Mouse (Mus musculus): ENCODE measurements around the gene Plppr2. TPM values are rescaled to one million over a fixed set of nuclear protein-coding genes. Genes with fewer than 3 reads are reported as not detected.

The Plppr2 gene
- 2.4 TPM for polyA plus RNA-seq (2017; shearing (Covaris generic))

DNA sequence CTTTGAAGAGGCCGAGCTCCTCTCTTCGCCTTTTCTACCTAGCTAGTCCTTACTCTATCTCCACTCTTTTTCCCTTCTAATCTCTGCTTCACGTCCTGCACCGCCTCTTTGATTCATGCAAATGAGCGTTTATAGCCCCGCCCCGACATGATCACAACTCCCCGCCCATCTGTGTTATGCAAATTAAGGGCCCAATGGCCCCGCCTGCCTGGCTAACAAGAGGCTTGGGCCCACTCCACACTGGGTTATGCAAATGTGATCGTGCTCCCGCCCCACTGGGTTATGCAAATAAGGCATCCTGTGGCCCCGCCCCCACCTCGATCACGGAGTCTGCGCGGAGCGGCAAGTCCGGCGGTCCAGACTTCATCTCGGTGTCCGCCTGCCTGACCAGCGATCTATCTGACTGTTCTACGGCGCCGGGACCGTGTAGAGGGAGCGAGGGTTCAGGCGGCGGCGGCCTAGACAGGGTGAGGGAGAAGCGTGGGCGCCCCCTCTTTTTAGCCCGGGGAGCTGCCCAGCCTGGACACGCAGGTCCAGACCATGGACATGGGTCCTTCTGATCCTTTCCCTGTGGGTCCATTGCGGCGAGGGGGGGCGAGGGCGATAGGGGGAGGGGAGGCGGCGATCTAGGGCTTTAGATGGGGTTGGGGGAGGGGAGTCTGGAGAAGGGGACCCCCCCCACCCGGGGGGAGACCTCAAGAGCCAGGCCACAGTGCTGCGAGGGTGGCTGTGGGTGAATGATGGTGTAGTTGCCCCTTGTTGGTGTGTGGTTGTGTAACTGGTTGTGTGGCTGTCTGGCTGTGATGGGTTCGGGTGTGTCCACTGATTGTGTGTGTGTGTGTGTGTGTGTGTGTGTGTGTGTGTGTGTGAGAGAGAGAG lies at the start of gene Plppr2:
Plppr2 (plus strand) TSS at position 342 of the 879 bp plus-strand sequence.

DNA sequence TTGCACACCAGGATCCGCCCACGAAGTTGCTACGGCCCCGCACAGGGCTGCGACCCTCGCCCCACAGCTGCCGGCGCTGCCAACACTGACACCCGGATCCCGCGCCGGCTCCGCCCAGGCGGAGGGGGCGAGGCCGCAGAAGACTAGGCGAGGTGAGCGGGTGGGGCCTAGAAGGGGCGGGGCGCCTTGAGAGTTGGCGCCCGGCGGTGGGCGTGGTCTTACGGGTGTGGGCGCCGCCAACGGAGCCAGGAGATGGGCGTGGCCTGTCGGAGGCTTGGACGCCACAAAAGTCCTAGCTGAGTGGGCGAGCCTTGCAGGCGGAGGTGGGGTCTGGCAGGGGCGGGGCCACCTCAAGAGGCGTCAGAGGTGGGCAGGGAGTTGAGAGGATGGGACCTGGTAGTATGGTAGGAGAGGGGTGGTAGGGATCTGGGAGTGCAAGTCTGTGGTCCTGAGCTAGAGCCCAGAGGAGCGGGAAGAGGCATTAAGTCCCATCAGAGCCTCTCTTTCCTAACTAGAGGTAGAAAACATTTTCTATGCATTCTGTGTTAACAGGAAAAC lies 18.7 kb upstream of the Plppr2 start, which contains the start of gene Rab3d:
Rab3d (minus strand) TSS at position 158 of the 558 bp plus-strand sequence.

DNA sequence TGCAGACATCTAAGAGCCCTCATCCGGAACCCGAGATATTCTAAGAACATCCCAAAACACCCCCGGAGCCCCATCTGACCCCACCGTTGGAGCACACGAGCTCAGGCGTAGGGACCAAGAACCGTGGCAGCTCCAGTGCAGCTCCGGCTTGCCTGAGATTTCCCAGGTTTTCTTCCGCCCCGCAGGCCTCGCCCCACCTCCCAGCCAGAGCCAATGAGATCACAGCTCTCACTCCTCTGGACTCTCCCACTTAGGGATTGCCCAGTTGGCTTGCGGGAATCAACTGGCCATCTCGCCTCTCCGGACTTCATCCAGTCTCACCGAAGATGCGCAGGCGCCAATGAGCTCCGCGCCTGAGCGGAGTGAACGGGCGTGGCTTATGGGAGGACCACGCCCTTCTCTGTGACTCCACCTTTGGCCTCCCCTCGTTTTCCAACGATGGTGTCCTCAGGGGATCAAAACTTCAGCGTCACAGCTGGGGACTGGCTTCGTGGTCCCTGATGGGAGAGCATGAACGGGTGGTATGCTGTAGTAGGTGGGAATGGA lies 9.6 kb upstream of the Plppr2 start, which contains the start of the genes Ccdc159 and Tmem205:
Ccdc159 (plus strand) TSS at position 264 of the 546 bp plus-strand sequence.
Tmem205 (minus strand) TSS at position 349 of the 546 bp plus-strand sequence.

DNA sequence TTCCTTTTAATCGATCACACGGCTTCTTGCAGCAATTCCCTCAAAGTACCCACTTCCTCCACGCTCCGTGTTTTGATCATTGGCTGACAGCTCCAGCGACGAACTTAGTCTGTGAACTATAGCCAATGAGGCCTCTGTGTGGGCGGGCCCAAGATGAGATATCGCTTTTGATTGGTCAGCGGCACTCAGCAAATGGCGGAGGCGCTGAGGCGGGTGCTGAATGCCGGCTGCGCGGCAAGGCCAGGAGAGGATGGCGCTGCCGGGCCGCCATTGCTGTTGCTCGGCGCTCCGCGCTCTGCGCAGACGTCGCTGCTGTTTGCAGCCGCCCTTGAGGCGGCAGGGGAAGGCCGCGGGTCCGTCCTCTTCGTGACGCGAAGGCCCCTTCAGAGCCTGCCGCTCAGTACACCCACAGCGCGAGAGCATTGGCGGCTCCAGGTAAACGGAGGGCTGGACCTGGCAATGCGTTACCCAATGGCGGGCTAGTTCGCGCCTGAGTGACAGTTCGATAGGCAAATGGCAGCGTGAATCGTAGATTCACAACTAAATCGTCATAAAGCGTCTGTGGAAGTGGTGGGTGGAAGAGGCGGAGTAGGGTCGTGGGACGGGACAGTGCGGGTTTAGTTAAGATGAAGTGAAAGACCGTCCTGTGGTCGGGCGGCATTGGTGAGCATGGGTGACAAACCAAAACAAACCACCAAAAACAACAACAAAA lies 18.9 kb downstream of the Plppr2 start, which contains the start of gene Swsap1:
Swsap1 (plus strand) TSS at position 186 of the 712 bp plus-strand sequence.

DNA sequence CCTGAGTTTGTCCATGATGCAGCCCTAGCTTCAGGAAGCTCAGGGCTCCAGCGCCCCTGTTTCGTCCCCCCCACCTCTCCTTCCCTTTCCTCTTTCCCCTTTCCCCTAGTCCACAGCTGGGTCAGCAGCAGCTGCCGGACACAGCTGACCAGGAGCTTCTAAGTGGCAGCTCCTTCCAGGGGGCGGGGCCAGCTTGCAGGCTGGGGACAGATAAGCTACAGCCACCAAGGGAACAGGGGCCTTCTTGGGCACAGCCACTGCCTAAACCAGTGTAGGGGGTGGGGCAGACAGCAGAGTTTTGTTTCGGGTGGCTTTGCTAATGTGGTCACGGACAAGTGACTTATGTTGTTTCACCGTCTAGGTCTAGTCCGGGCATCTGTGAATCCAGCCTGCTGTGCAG lies 26.6 kb downstream of the Plppr2 start, which contains the start of gene Epor:
Epor (minus strand) TSS at position 90 of the 400 bp plus-strand sequence.

DNA sequence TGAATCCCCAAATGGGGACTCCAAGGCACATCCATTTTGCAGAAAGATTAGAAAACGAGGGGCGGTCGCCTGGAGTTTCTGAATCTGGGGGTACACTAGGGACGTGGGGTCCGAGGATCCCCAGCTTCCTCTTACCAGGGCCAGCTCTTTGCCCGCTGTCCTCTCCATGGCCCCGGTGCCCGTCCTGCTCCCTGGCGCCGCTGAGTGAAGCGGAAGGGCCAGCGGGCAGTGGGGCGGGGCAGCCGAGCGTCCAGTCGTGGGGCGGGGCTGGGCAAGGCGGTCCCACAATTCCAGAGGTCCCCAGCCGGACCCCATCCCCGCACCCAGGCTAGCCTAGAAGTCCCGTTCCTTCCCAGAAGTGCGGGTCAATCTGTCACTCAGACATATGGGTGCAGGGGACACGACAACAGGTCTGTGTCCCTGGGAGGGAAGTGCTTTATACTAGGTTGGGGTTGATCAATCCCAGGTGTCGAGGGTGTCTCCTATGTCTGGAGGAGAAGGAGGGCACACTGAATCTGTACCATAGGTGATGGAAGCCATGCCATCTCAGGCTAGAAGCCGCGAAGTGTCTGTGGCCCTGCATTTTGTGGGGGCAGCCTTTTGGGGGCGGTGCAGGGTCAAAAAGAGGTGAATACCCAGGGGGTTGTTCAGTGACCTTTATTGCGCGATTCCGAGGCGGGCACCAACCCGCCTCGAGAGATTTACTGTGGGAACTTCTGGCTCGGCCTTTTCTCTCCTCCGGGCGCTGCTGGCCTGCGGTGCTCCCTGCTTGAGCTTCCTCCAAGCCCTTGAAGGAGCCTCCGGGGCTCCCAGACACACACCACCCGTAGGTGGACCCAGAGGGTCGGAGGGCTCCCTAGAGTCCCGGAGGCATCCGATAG lies 52.6 kb downstream of the Plppr2 start, which contains the start of gene Rgl3:
Rgl3 (minus strand) TSS at position 217 of the 881 bp plus-strand sequence.

Other genes with a start within 250 kb of the Plppr2 start
- 32.4 TPM for gene Ldlr, start 213.6 kb upstream of the Plppr2 start, polyA plus RNA-seq (2017; shearing (Covaris generic))
- 7.4 TPM for gene Spc24, start 176.7 kb upstream of the Plppr2 start, polyA plus RNA-seq (2017; shearing (Covaris generic))
- gene Kank2, start 138.3 kb upstream of the Plppr2 start, polyA plus RNA-seq (2017; shearing (Covaris generic)), result not detected
- gene Angptl8, start 101.5 kb upstream of the Plppr2 start, polyA plus RNA-seq (2017; shearing (Covaris generic)), result not detected
- gene Dock6, start 84.4 kb upstream of the Plppr2 start, polyA plus RNA-seq (2017; shearing (Covaris generic)), result 5.5 TPM
- gene Rab3d, start 18.8 kb upstream of the Plppr2 start, polyA plus RNA-seq (2017; shearing (Covaris generic)), result 17.7 TPM
- 0.46 TPM for gene Ccdc159, start 9.6 kb upstream of the Plppr2 start, polyA plus RNA-seq (2017; shearing (Covaris generic))
- 10.4 TPM for gene Tmem205, start 9.5 kb upstream of the Plppr2 start, polyA plus RNA-seq (2017; shearing (Covaris generic))
- 10.9 TPM for gene Swsap1, start 18.7 kb downstream of the Plppr2 start, polyA plus RNA-seq (2017; shearing (Covaris generic))
- gene Epor, start 26.5 kb downstream of the Plppr2 start, polyA plus RNA-seq (2017; shearing (Covaris generic)), result 0.94 TPM
- 0.20 TPM for gene Rgl3, start 52.4 kb downstream of the Plppr2 start, polyA plus RNA-seq (2017; shearing (Covaris generic))
- not detected for gene Ccdc151, start 65.6 kb downstream of the Plppr2 start, polyA plus RNA-seq (2017; shearing (Covaris generic))
- 93.9 TPM for gene Prkcsh, start 65.8 kb downstream of the Plppr2 start, polyA plus RNA-seq (2017; shearing (Covaris generic))
- gene Elavl3, start 115.0 kb downstream of the Plppr2 start, polyA plus RNA-seq (2017; shearing (Covaris generic)), result not detected
- gene Gm49318, start 134.2 kb downstream of the Plppr2 start, polyA plus RNA-seq (2017; shearing (Covaris generic)), result not detected
- 8.2 TPM for gene Zfp653, start 134.3 kb downstream of the Plppr2 start, polyA plus RNA-seq (2017; shearing (Covaris generic))
- gene Ecsit, start 148.4 kb downstream of the Plppr2 start, polyA plus RNA-seq (2017; shearing (Covaris generic)), result 50.8 TPM
- gene Cnn1, start 162.2 kb downstream of the Plppr2 start, polyA plus RNA-seq (2017; shearing (Covaris generic)), result not detected
- 93.2 TPM for gene Elof1, start 180.1 kb downstream of the Plppr2 start, polyA plus RNA-seq (2017; shearing (Covaris generic))
- 253 TPM for gene Acp5, start 198.7 kb downstream of the Plppr2 start, polyA plus RNA-seq (2017; shearing (Covaris generic))
- 45.4 TPM for gene Pigyl, start 219.8 kb downstream of the Plppr2 start, polyA plus RNA-seq (2017; shearing (Covaris generic))

Data from inflammation-experienced regulatory T-cells, adult 16 weeks (primary cell).